Mouse (Mus musculus): ENCODE data around the gene Angel2.
A peak's percentile ranks its signal among the peaks of the same experiment; 100 is the strongest.

Angel2 gene

GRCm38 (mm10) chr1:190929010-190929695, 4.2 kb downstream of the Angel2 start:
- DNase-seq (ENCODE audit: low spot score): no peak

GRCm38 (mm10) chr1:190930181-190930580, 5.3 kb downstream of the Angel2 start:
- DNase-seq (ENCODE audit: low spot score): no peak

- DNase-seq (ENCODE audit: low spot score): no peak
These were observed 14.9 kb downstream of the Angel2 start for GRCm38 (mm10) chr1:190939803-190940202.

GRCm38 (mm10) chr1:190944109-190944760, 19.3 kb downstream of the Angel2 start:
- peak; percentile 34 for DNase-seq (ENCODE audit: low spot score)

- DNase-seq (ENCODE audit: low spot score): no peak
These were observed 23.1 kb downstream of the Angel2 start for GRCm38 (mm10) chr1:190947986-190948385.

- no peak for DNase-seq (ENCODE audit: low spot score)
These were observed 23.5 kb downstream of the Angel2 start for GRCm38 (mm10) chr1:190948439-190948838.

GRCm38 (mm10) chr1:190948846-190949245, 23.9 kb downstream of the Angel2 start:
- DNase-seq (ENCODE audit: low spot score): no peak

GRCm38 (mm10) chr1:190951014-190951413, 26.1 kb downstream of the Angel2 start:
- DNase-seq (ENCODE audit: low spot score): no peak

- no peak for DNase-seq (ENCODE audit: low spot score)
These were observed 28.1 kb downstream of the Angel2 start for GRCm38 (mm10) chr1:190953009-190953408.

- no peak for DNase-seq (ENCODE audit: low spot score)
These were observed 33.9 kb downstream of the Angel2 start for GRCm38 (mm10) chr1:190958821-190959220.

- no peak for DNase-seq (ENCODE audit: low spot score)
These were observed 37.8 kb downstream of the Angel2 start for GRCm38 (mm10) chr1:190962760-190963159.

- DNase-seq (ENCODE audit: low spot score): no peak
These were observed 40.3 kb downstream of the Angel2 start for GRCm38 (mm10) chr1:190964992-190965780.

- DNase-seq (ENCODE audit: low spot score): no peak
These were observed 43.1 kb downstream of the Angel2 start for GRCm38 (mm10) chr1:190968010-190968409.

- DNase-seq (ENCODE audit: low spot score): no peak
These were observed 47.0 kb downstream of the Angel2 start for GRCm38 (mm10) chr1:190971708-190972610.

- DNase-seq (ENCODE audit: low spot score): no peak
These were observed 47.8 kb downstream of the Angel2 start for GRCm38 (mm10) chr1:190972612-190973192.

GRCm38 (mm10) chr1:190974191-190974590, 49.3 kb downstream of the Angel2 start:
- no peak for DNase-seq (ENCODE audit: low spot score)

- no peak for DNase-seq (ENCODE audit: low spot score)
These were observed 49.9 kb downstream of the Angel2 start for GRCm38 (mm10) chr1:190974833-190975232.

- DNase-seq (ENCODE audit: low spot score): no peak
These were observed 52.1 kb downstream of the Angel2 start for GRCm38 (mm10) chr1:190976887-190977573.

GRCm38 (mm10) chr1:190978001-190978400, 53.1 kb downstream of the Angel2 start:
- no peak for DNase-seq (ENCODE audit: low spot score)

- no peak for DNase-seq (ENCODE audit: low spot score)
These were observed 53.7 kb downstream of the Angel2 start for GRCm38 (mm10) chr1:190978511-190979073.

Measured in spleen, adult 12 weeks (tissue).